Mouse (Mus musculus): Measurements from ENCODE around the gene Mtfp1. TPM values are rescaled to one million over a fixed set of nuclear protein-coding genes. Genes with fewer than 3 reads are reported as not detected.
"Not testable (repeated sequence)": the region's sequence is repeated elsewhere in the genome, so short reads cannot be mapped to it uniquely, and the experiment has no call there.

The Mtfp1 gene
- polyA plus RNA-seq, 1 experiment, result 8.3 TPM

GRCm38 (mm10) chr11:4134986-4135935 lies 40.0 kb upstream of the Mtfp1 start, which contains the start of gene Rnf215:
Gene Rnf215, plus strand, starts transcription at chr11:4135202.
- H3K9ac ChIP-seq (ENCODE audit: low read depth, poor library complexity, severe bottlenecking), result peak within 1 kb of the TSS; percentile 78
- no peaks in the 10 kb centered on the region for H3K9me3 ChIP-seq (replicated peaks; ENCODE audit: control insufficient read depth, insufficient read depth, low read length, poor library complexity, severe bottlenecking)
- H3K27me3 ChIP-seq (ENCODE audit: control insufficient read depth, insufficient read depth, low read length, poor library complexity, severe bottlenecking), result no peaks in the 10 kb centered on the region
- H3K27ac ChIP-seq (ENCODE audit: insufficient read depth, low read length), result no peak within 1 kb of the TSS
- peaks cover 2% of the 10 kb centered on the region for H3K4me1 ChIP-seq (ENCODE audit: control insufficient read depth, insufficient read depth, low read length)
- H3K36me3 ChIP-seq (ENCODE audit: control insufficient read depth, insufficient read depth, low read length, poor library complexity, severe bottlenecking), result no peaks in the 10 kb centered on the region
- peak within 1 kb of the TSS; percentile 91 for H3K4me3 ChIP-seq (ENCODE audit: low read depth, low read length)
- TF ChIP-seq CTCF (IDR thresholded peaks at IDR 0.05; ENCODE audit: low read depth, low read length) (peak; percentile 44), POLR2A (IDR thresholded peaks at IDR 0.05; ENCODE audit: insufficient read depth, low read length) (no peak)

GRCm38 (mm10) chr11:4134400-4134799 lies 39.2 kb upstream of the Mtfp1 start:
- peaks cover 2% of the 10 kb centered on the region for H3K4me1 ChIP-seq (ENCODE audit: control insufficient read depth, insufficient read depth, low read length)
- TF ChIP-seq POLR2A (IDR thresholded peaks at IDR 0.05; ENCODE audit: insufficient read depth, low read length) (no peak), EP300 (IDR thresholded peaks at IDR 0.05; ENCODE audit: insufficient read depth, low read depth, low read length) (no peak), CTCF (IDR thresholded peaks at IDR 0.05; ENCODE audit: low read depth, low read length) (no peak)
- no peak overlapping the region for H3K4me3 ChIP-seq (ENCODE audit: low read depth, low read length)
- no peak overlapping the region for H3K27ac ChIP-seq (ENCODE audit: insufficient read depth, low read length)
- H3K27me3 ChIP-seq (ENCODE audit: control insufficient read depth, insufficient read depth, low read length, poor library complexity, severe bottlenecking), result no peaks in the 10 kb centered on the region
- no peaks in the 10 kb centered on the region for H3K9me3 ChIP-seq (replicated peaks; ENCODE audit: control insufficient read depth, insufficient read depth, low read length, poor library complexity, severe bottlenecking)
- no peaks in the 10 kb centered on the region for H3K36me3 ChIP-seq (ENCODE audit: control insufficient read depth, insufficient read depth, low read length, poor library complexity, severe bottlenecking)
- no peak overlapping the region for H3K9ac ChIP-seq (ENCODE audit: low read depth, poor library complexity, severe bottlenecking)

DNA sequence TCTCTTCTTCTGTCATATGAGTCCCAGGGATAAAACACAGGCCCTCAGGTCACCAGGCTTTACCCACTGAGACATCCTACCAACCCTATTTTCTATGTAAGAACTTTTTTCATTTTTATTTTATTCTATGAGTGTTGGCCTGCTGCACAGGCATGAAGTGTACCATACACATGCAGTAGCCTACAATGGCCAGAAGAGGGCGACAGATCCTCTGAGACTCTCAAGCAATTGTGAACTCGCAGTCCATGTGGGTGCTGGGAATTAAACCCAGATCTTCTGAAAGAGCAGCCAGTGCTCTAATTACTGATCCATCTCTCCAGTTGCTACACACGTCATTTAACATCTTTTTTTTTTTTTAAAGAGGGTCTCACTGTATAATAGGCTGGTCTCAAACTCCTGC lies 38.2 kb upstream of the Mtfp1 start:
- H3K27me3 ChIP-seq (ENCODE audit: control insufficient read depth, insufficient read depth, low read length, poor library complexity, severe bottlenecking), result no peaks in the 10 kb centered on the region
- no peak overlapping the region for H3K9ac ChIP-seq (ENCODE audit: low read depth, poor library complexity, severe bottlenecking)
- no peaks in the 10 kb centered on the region for H3K36me3 ChIP-seq (ENCODE audit: control insufficient read depth, insufficient read depth, low read length, poor library complexity, severe bottlenecking)
- H3K4me1 ChIP-seq (ENCODE audit: control insufficient read depth, insufficient read depth, low read length), result peaks cover 2% of the 10 kb centered on the region
- TF ChIP-seq CTCF (IDR thresholded peaks at IDR 0.05; ENCODE audit: low read depth, low read length), result peak; percentile 79
- TF ChIP-seq EP300 (IDR thresholded peaks at IDR 0.05; ENCODE audit: insufficient read depth, low read depth, low read length), result no peak
- no peak overlapping the region for H3K4me3 ChIP-seq (ENCODE audit: low read depth, low read length)
- no peak overlapping the region for H3K27ac ChIP-seq (ENCODE audit: insufficient read depth, low read length)
- H3K9me3 ChIP-seq (replicated peaks; ENCODE audit: control insufficient read depth, insufficient read depth, low read length, poor library complexity, severe bottlenecking), result no peaks in the 10 kb centered on the region

- not testable (repeated sequence) for H3K27ac ChIP-seq (ENCODE audit: insufficient read depth, low read length); H3K27me3 ChIP-seq (ENCODE audit: control insufficient read depth, insufficient read depth, low read length, poor library complexity, severe bottlenecking); H3K4me1 ChIP-seq (ENCODE audit: control insufficient read depth, insufficient read depth, low read length); H3K36me3 ChIP-seq (ENCODE audit: control insufficient read depth, insufficient read depth, low read length, poor library complexity, severe bottlenecking); H3K9ac ChIP-seq (ENCODE audit: low read depth, poor library complexity, severe bottlenecking); H3K4me3 ChIP-seq (ENCODE audit: low read depth, low read length); H3K9me3 ChIP-seq (replicated peaks; ENCODE audit: control insufficient read depth, insufficient read depth, low read length, poor library complexity, severe bottlenecking)
These were observed 33.2 kb upstream of the Mtfp1 start for GRCm38 (mm10) chr11:4128461-4128860.

DNA sequence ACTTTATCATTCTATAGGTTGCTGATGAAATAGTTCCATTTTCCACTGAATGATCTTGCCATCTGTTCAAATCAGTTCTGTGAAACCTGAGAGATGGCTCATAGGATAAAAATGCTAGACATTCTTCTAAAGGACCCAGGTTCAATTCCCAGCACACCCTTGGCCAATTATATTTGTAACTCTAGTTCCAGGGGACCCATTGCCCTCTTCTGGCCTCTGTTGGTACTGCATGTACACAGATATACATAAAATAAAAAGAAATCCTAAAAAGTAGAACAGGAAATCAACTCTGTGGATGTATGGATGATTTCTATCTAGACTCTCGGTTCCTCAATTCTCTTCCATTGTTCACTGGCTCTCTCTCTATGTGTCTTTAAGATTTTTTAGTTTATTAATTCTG lies 31.8 kb upstream of the Mtfp1 start:
- no peak overlapping the region for H3K9ac ChIP-seq (ENCODE audit: low read depth, poor library complexity, severe bottlenecking)
- peaks cover 2% of the 10 kb centered on the region for H3K4me1 ChIP-seq (ENCODE audit: control insufficient read depth, insufficient read depth, low read length)
- no peak overlapping the region for H3K27ac ChIP-seq (ENCODE audit: insufficient read depth, low read length)
- no peaks in the 10 kb centered on the region for H3K36me3 ChIP-seq (ENCODE audit: control insufficient read depth, insufficient read depth, low read length, poor library complexity, severe bottlenecking)
- no peak overlapping the region for H3K4me3 ChIP-seq (ENCODE audit: low read depth, low read length)
- no peaks in the 10 kb centered on the region for H3K27me3 ChIP-seq (ENCODE audit: control insufficient read depth, insufficient read depth, low read length, poor library complexity, severe bottlenecking)
- TF ChIP-seq POLR2A (IDR thresholded peaks at IDR 0.05; ENCODE audit: insufficient read depth, low read length), result no peak
- TF ChIP-seq CTCF (IDR thresholded peaks at IDR 0.05; ENCODE audit: low read depth, low read length), result peak; percentile 1
- no peaks in the 10 kb centered on the region for H3K9me3 ChIP-seq (replicated peaks; ENCODE audit: control insufficient read depth, insufficient read depth, low read length, poor library complexity, severe bottlenecking)

- Histone ChIP-seq H3K9me3 (replicated peaks; ENCODE audit: control insufficient read depth, insufficient read depth, low read length, poor library complexity, severe bottlenecking) (no peaks in the 10 kb centered on the region), H3K4me3 (ENCODE audit: low read depth, low read length) (no peak overlapping the region), H3K27me3 (ENCODE audit: control insufficient read depth, insufficient read depth, low read length, poor library complexity, severe bottlenecking) (no peaks in the 10 kb centered on the region), H3K4me1 (ENCODE audit: control insufficient read depth, insufficient read depth, low read length) (no peaks in the 10 kb centered on the region), H3K9ac (ENCODE audit: low read depth, poor library complexity, severe bottlenecking) (0 out of 2 replicates have a peak overlapping the region, but pooled peaks have one; percentile 65), H3K36me3 (ENCODE audit: control insufficient read depth, insufficient read depth, low read length, poor library complexity, severe bottlenecking) (no peaks in the 10 kb centered on the region), H3K27ac (ENCODE audit: insufficient read depth, low read length) (no peak overlapping the region)
- TF ChIP-seq POLR2A (IDR thresholded peaks at IDR 0.05; ENCODE audit: insufficient read depth, low read length), result no peak
- TF ChIP-seq CTCF (IDR thresholded peaks at IDR 0.05; ENCODE audit: low read depth, low read length), result peak; percentile 89
These were observed 28.7 kb upstream of the Mtfp1 start for GRCm38 (mm10) chr11:4123922-4124321.
